Mouse (Mus musculus) CH12.LX (cell line): Measurements from ENCODE around the gene Gatb. TPM values are rescaled to one million over a fixed set of nuclear protein-coding genes. Genes with fewer than 3 reads are reported as not detected.

Experiments
- DNase-seq: peaks from one replicate; pipeline ENCODE4 v3.0.0-alpha.2; 2013; ENCODE audit errors: extremely low read depth
- H3K27ac ChIP-seq: 2 replicates; pipeline ENCODE4 v1.5.1; 2012; ENCODE audit warnings: low read depth, mild to moderate bottlenecking, control low read depth, moderate library complexity; ENCODE audit not compliant: insufficient read depth
- H3K27me3 ChIP-seq: replicated peaks from 2 replicates; pipeline ENCODE3; 2012; ENCODE audit warnings: inconsistent platforms
- H3K36me3 ChIP-seq, 2 experiments: replicated peaks in 1 of 2; 2 replicates each; pipeline versions ENCODE3 to v1.6.1; 2012; ENCODE audit warnings: inconsistent platforms in 1 of 2, low read length in 1 of 2, mild to moderate bottlenecking in 1 of 2, mixed read lengths in 1 of 2, moderate library complexity in 1 of 2; ENCODE audit not compliant: control insufficient read depth in 1 of 2, insufficient read depth in 1 of 2
- H3K4me1 ChIP-seq, 2 experiments: 2 replicates each; pipeline ENCODE4 v1.6.1; 2012; ENCODE audit warnings: inconsistent platforms in 1 of 2, moderate library complexity in 1 of 2; ENCODE audit not compliant: insufficient read depth in 2 of 2, control insufficient read depth in 1 of 2
- H3K4me2 ChIP-seq: 2 replicates; pipeline ENCODE4 v1.6.1; 2012; ENCODE audit warnings: low read depth, mild to moderate bottlenecking, control low read depth; ENCODE audit not compliant: poor library complexity, insufficient read depth, severe bottlenecking
- H3K4me3 ChIP-seq, 3 experiments: fragments of 150-350 bp in 1 of 3; sonication (generic) in 1 of 3; replicated peaks in 1 of 3; 2 replicates each; pipeline versions ENCODE3 to v1.5.1; 2011 to 2012; ENCODE audit warnings: low read depth in 2 of 3, low read length in 2 of 3, mild to moderate bottlenecking in 2 of 3, moderate library complexity in 2 of 3, control low read depth in 1 of 3, improper control_type of control experiment in 1 of 3, inconsistent platforms in 1 of 3, mixed read lengths in 1 of 3; ENCODE audit not compliant: poor library complexity in 1 of 3
- H3K79me2 ChIP-seq: replicated peaks from 2 replicates; pipeline ENCODE4 v1.6.1; 2012; ENCODE audit warnings: mild to moderate bottlenecking, moderate library complexity; ENCODE audit not compliant: control insufficient read depth, poor library complexity, insufficient read depth, severe bottlenecking; ENCODE audit errors: extremely low read depth
- H3K9ac ChIP-seq: 2 replicates; pipeline ENCODE4 v1.6.1; 2012; ENCODE audit warnings: low read depth, mild to moderate bottlenecking, control low read depth, moderate library complexity; ENCODE audit not compliant: insufficient read depth
- H3K9me3 ChIP-seq: replicated peaks from 2 replicates; pipeline ENCODE3; 2012; ENCODE audit warnings: low read length, inconsistent platforms, mixed read lengths
- CHD1 ChIP-seq: IDR thresholded peaks from 2 replicates; pipeline ENCODE4 v1.6.1; 2012; ENCODE audit warnings: low read depth, low read length, improper control_type of control experiment, inconsistent platforms
- CHD2 ChIP-seq: IDR thresholded peaks from 2 replicates; pipeline ENCODE4 v1.6.1; 2011; ENCODE audit warnings: low read length, improper control_type of control experiment
- CTCF ChIP-seq, 2 experiments: IDR thresholded peaks in 1 of 2; conservative IDR thresholded peaks in 1 of 2; 2 replicates each; pipeline ENCODE4 v1.5.1; 2011 to 2012; ENCODE audit warnings: low read depth in 2 of 2, low read length in 2 of 2, improper control_type of control experiment in 1 of 2, inconsistent platforms in 1 of 2, mild to moderate bottlenecking in 1 of 2, moderate library complexity in 1 of 2
- E2F4 ChIP-seq: IDR thresholded peaks from 2 replicates; pipeline ENCODE4 v1.6.1; 2011; ENCODE audit warnings: low read depth, low read length, improper control_type of control experiment; ENCODE audit not compliant: insufficient replicate concordance
- ELF1 ChIP-seq: IDR thresholded peaks from 2 replicates; pipeline ENCODE4 v1.6.1; 2014; ENCODE audit warnings: low read depth, mild to moderate bottlenecking, inconsistent platforms, low read length, improper control_type of control experiment
- GABPA ChIP-seq: IDR thresholded peaks from 2 replicates; pipeline ENCODE4 v1.6.1; 2012; ENCODE audit warnings: low read depth, low read length, improper control_type of control experiment, inconsistent platforms; ENCODE audit not compliant: insufficient replicate concordance
- IRF4 ChIP-seq: IDR thresholded peaks from 2 replicates; pipeline ENCODE4 v1.6.1; 2014; ENCODE audit warnings: low read depth, mild to moderate bottlenecking, inconsistent platforms, low read length, improper control_type of control experiment
- JUN ChIP-seq: IDR thresholded peaks from 2 replicates; pipeline ENCODE4 v1.6.1; 2011; ENCODE audit warnings: low read depth, mild to moderate bottlenecking, low read length, improper control_type of control experiment, moderate library complexity; ENCODE audit not compliant: insufficient read depth
- MEF2A ChIP-seq: IDR thresholded peaks from 2 replicates; pipeline ENCODE4 v1.6.1; 2014; ENCODE audit warnings: low read depth, mild to moderate bottlenecking, inconsistent platforms, low read length, improper control_type of control experiment, borderline replicate concordance
- MXI1 ChIP-seq: IDR thresholded peaks from 2 replicates; pipeline ENCODE4 v1.6.1; 2011; ENCODE audit warnings: mild to moderate bottlenecking, low read depth, low read length, improper control_type of control experiment
- MYC ChIP-seq: IDR thresholded peaks from 2 replicates; pipeline ENCODE4 v1.6.1; 2011; ENCODE audit warnings: low read depth, mild to moderate bottlenecking, improper control_type of control experiment, low read length
- NELFE ChIP-seq: IDR thresholded peaks from 2 replicates; pipeline ENCODE4 v1.6.1; 2011; ENCODE audit warnings: low read depth, low read length, improper control_type of control experiment
- POLR2AphosphoS2 ChIP-seq: IDR thresholded peaks from 2 replicates; pipeline ENCODE4 v1.6.1; 2011; ENCODE audit warnings: low read depth, low read length, improper control_type of control experiment
- RAD21 ChIP-seq: IDR thresholded peaks from 2 replicates; pipeline ENCODE4 v1.6.1; 2011; ENCODE audit warnings: low read depth, mild to moderate bottlenecking, low read length, improper control_type of control experiment, moderate library complexity
- SIN3A ChIP-seq: IDR thresholded peaks from 2 replicates; pipeline ENCODE4 v1.6.1; 2012; ENCODE audit warnings: low read length, improper control_type of control experiment, inconsistent platforms
- SMC3 ChIP-seq: IDR thresholded peaks from 2 replicates; pipeline ENCODE4 v1.6.1; 2011; ENCODE audit warnings: low read depth, low read length, improper control_type of control experiment
- UBTF ChIP-seq: IDR thresholded peaks from 2 replicates; pipeline ENCODE4 v1.6.1; 2012; ENCODE audit warnings: low read depth, mild to moderate bottlenecking, inconsistent platforms, low read length, improper control_type of control experiment, moderate library complexity
- USF1 ChIP-seq: IDR thresholded peaks from 2 replicates; pipeline ENCODE4 v1.6.1; 2014; ENCODE audit warnings: low read depth, mild to moderate bottlenecking, inconsistent platforms, low read length, improper control_type of control experiment
- dilution Hi-C: fragments of 300-500 bp; cut with MboI; formaldehyde crosslinking; loops from 2 replicates; pipeline ENCODE4 v1.14.3; 2020; ENCODE audit warnings: low sequenced_read_pairs; ENCODE audit not compliant: extremely low pct_unique_long_range_greater_than_20kb, extremely low pct_ligation_motif_present
- in situ Hi-C: fragments of 300-500 bp; cut with MboI; formaldehyde crosslinking; loops from 3 replicates; pipeline ENCODE4 v1.14.3; 2019; ENCODE audit warnings: low sequenced_read_pairs, low pct_ligation_motif_present, low pct_unique_long_range_greater_than_20kb, mixed read lengths
- polyA plus RNA-seq: library from polyadenylated mRNA; unstranded; fragments of >175 nt; gene quantifications from 2 replicates; pipeline ENCODE4 v1.2.1, GENCODE M21; 2012; ENCODE audit warnings: low read depth; ENCODE audit not compliant: insufficient read length
- total RNA-seq, 2 experiments: library from RNA; depleted of rRNA; stranded (reverse); fragments of 300-350 nt in 1 of 2; fragments of >200 nt in 1 of 2; gene quantifications; 2 replicates each; pipeline ENCODE4 v1.2.3; 2012 to 2014

Gatb gene
- total and polyA plus RNA-seq, 3 experiments: 27.4 to 39.8 (median 31.9) TPM

DNA sequence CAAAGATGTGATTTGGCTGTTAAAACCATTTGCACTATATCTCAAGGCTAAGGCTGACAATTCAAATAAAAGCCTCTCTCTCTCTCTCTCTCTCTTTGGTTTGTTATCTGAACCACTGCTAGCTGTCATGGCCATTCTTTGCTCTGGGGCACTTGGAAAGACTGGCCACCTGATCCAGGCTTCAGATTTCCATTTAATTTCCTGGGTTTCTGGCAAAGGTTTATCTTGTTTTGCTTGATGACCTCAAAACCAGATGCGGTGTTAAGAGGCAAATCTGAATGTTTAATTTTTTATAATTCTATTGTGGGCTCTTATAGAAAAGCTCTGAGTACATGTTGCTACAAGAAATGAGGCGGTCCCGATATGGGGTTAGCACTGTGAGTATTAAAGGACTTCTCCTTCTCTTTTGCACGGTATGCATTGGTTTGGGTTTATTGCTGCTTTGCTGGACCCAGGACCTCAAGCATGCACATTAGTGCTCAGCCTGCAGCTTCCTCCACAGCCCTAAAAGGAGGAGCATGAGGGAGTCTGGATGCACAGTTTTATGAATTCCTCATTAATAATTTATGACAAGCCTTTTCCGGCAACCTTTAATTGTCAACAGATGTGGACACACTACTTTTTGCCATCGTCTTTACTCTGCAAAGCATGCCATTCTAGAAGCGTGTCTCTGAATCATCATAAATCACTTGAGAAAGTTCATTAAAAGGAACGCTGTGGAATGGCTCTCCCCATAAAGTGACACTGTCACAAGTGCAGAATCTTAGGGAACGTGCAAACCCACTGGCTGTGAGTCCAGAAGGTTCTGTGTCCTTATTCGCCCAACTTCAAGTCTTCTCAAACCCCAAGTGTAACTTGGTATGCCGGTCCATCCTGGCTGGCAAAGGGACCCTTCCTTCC lies 38.0 kb upstream of the Gatb start:
- DNase-seq: no peak
- Histone ChIP-seq H3K4me3 (no peak overlapping the region), H3K9me3 (no peaks in the 10 kb centered on the region), H3K27me3 (no peaks in the 10 kb centered on the region), H3K36me3 (no peaks in the 10 kb centered on the region), H3K4me1 (no peaks in the 10 kb centered on the region), H3K27ac (no peak overlapping the region), H3K79me2 (no peaks in the 10 kb centered on the region), H3K9ac (no peak overlapping the region), H3K4me2 (no peak overlapping the region)
- dilution Hi-C loops (no loop called here), in situ Hi-C loops (no loop called here)
- no peak for TF ChIP-seq UBTF
- TF ChIP-seq ELF1: no peak
- no peak for TF ChIP-seq CHD2
- no peak for TF ChIP-seq MEF2A
- TF ChIP-seq USF1: no peak
- TF ChIP-seq SIN3A: no peak
- no peak for TF ChIP-seq IRF4
- no peak for TF ChIP-seq SMC3
- no peak for TF ChIP-seq MYC
- no peak for TF ChIP-seq NELFE

DNA sequence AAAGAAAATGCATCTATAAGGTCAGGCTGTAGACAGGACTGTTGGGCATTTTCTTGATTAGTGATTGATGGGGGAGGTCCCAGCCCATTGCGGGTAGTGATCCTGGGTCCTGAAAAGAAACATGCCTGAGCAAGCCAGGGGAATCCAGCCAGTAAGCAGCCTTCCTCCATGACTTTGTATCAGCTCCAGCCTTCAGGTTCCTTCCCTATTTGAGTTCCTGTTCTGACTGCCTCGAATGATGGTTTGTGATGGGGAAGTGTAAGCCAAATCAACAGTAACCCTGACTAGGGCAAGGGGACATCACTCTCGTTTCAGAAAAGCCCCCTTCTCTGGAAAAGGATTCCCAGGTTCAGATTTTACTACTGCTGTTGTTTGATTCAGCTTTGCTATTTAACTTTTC lies 31.2 kb upstream of the Gatb start:
- Histone ChIP-seq H3K4me3 (no peak overlapping the region), H3K9me3 (no peaks in the 10 kb centered on the region), H3K27ac (no peak overlapping the region)
- dilution Hi-C loops: no loop called here
- in situ Hi-C loops: no loop called here
- 0 out of 2 replicates have a peak, but pooled peaks have one; percentile 13 for TF ChIP-seq MEF2A
- no peak for TF ChIP-seq E2F4
- TF ChIP-seq, all 38 proteins: peak for 1
- Histone ChIP-seq H3K4me1 (peaks cover 0 to 12% of the 10 kb centered on the region in 2 experiments; a peak in 2 of 4 replicates), H3K27me3 (no peaks in the 10 kb centered on the region), H3K9ac (no peak overlapping the region), H3K36me3 (no peaks in the 10 kb centered on the region), H3K4me2 (no peak overlapping the region), H3K79me2 (no peaks in the 10 kb centered on the region)
- DNase-seq: peak; percentile 48

DNA sequence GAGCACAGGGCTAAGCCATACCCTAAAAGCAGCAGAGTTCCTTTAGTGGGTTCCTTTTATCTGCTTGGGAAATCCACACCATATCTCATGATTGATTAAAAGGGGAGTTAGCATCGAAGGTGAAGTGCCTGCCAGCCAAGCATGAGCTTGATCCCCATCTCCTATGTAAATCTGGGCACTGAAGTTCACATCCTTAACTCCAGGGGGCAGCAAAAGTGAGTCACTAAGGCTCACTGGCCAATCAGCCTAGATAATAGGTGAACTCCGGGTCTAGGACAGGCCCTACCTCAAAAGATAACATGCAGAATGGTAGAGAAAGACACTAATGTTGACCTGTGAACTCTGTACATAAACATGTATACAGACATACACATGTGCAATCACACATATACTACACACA lies 30.3 kb upstream of the Gatb start:
- Histone ChIP-seq H3K79me2 (no peaks in the 10 kb centered on the region), H3K27ac (no peak overlapping the region), H3K4me2 (no peak overlapping the region), H3K9ac (no peak overlapping the region), H3K9me3 (no peaks in the 10 kb centered on the region), H3K4me3 (no peak overlapping the region)
- in situ Hi-C loops: no loop called here
- dilution Hi-C loops: no loop called here
- TF ChIP-seq MYC: no peak
- peak; percentile 70 to 82 for TF ChIP-seq CTCF (conservative IDR thresholded peaks at IDR 0.05 in 1 of 2, IDR thresholded peaks at IDR 0.05 in 1 of 2; ENCODE audit: low read depth in 2 of 2, low read length in 2 of 2)
- no peak for TF ChIP-seq GABPA
- TF ChIP-seq SMC3: peak; percentile 63
- no peak for TF ChIP-seq JUN
- TF ChIP-seq NELFE: no peak
- peak; percentile 46 for TF ChIP-seq RAD21
- no peak for TF ChIP-seq MXI1
- no peak for TF ChIP-seq POLR2AphosphoS2
- no peak for TF ChIP-seq CHD1
- TF ChIP-seq, all 38 proteins: peak for 3
- peak; percentile 60 for DNase-seq
- peaks cover 0 to 12% of the 10 kb centered on the region in 2 experiments; a peak in 2 of 4 replicates for H3K4me1 ChIP-seq
- H3K27me3 ChIP-seq: no peaks in the 10 kb centered on the region
- no peaks in the 10 kb centered on the region for H3K36me3 ChIP-seq
